Mouse (Mus musculus) erythroblast, embryonic 14.5 days (primary cell): Measurements from ENCODE around the gene Hadhb. TPM values are rescaled to one million over a fixed set of nuclear protein-coding genes. Genes with fewer than 3 reads are reported as not detected.
"Not testable (repeated sequence)": the region's sequence is repeated elsewhere in the genome, so short reads cannot be mapped to it uniquely, and the experiment has no call there.

Experiments used
- H3K27me3 ChIP-seq: 2 replicates; pipeline ENCODE4 v1.6.1; 2012; ENCODE audit warnings: inconsistent platforms; ENCODE audit not compliant: control insufficient read depth
- H3K36me3 ChIP-seq: 2 replicates; pipeline ENCODE4 v1.6.1; 2012; ENCODE audit warnings: mild to moderate bottlenecking, inconsistent platforms; ENCODE audit not compliant: control insufficient read depth
- H3K4me1 ChIP-seq: 2 replicates; pipeline ENCODE4 v1.6.1; 2012; ENCODE audit warnings: inconsistent platforms; ENCODE audit not compliant: control insufficient read depth
- H3K4me3 ChIP-seq: replicated peaks from 2 replicates; pipeline ENCODE3; 2012; ENCODE audit warnings: moderate library complexity, mild to moderate bottlenecking, inconsistent platforms
- H3K9me3 ChIP-seq: 2 replicates; pipeline ENCODE4 v1.6.1; 2012; ENCODE audit warnings: low read length, inconsistent platforms, mixed read lengths; ENCODE audit not compliant: control insufficient read depth
- GATA1 ChIP-seq: IDR thresholded peaks from 2 replicates; pipeline ENCODE4 v1.6.1; 2012; ENCODE audit warnings: low read length, inconsistent platforms, mixed read lengths
- TAL1 ChIP-seq: IDR thresholded peaks from 3 replicates; pipeline ENCODE4 v1.6.1; 2012; ENCODE audit warnings: low read length, inconsistent platforms, mixed read lengths
- polyA plus RNA-seq: library from polyadenylated mRNA; stranded (reverse); fragments of >175 nt; gene quantifications from 2 replicates; pipeline ENCODE4 v1.2.3, GENCODE M21; 2012

The Hadhb gene
- polyA plus RNA-seq, 1 experiment: 2.8 TPM

GRCm38 (mm10) chr5:30195340-30195739 lies 40.3 kb downstream of the Hadhb start:
- H3K9me3 ChIP-seq: no peaks in the 10 kb centered on the region
- no peak overlapping the region for H3K4me3 ChIP-seq
- peaks cover 3% of the 10 kb centered on the region for H3K36me3 ChIP-seq
- no peaks in the 10 kb centered on the region for H3K27me3 ChIP-seq
- peaks cover 2% of the 10 kb centered on the region for H3K4me1 ChIP-seq
- TF ChIP-seq GATA1 (no peak), TAL1 (no peak)

GRCm38 (mm10) chr5:30198257-30198656 lies 43.2 kb downstream of the Hadhb start:
- H3K4me3 ChIP-seq: no peak overlapping the region
- H3K4me1 ChIP-seq: peaks cover 2% of the 10 kb centered on the region
- H3K27me3 ChIP-seq: no peaks in the 10 kb centered on the region
- no peaks in the 10 kb centered on the region for H3K9me3 ChIP-seq
- H3K36me3 ChIP-seq: no peaks in the 10 kb centered on the region
- TF ChIP-seq TAL1 (no peak), GATA1 (no peak)

GRCm38 (mm10) chr5:30201521-30201920 lies 46.5 kb downstream of the Hadhb start:
- Histone ChIP-seq H3K9me3 (no peaks in the 10 kb centered on the region), H3K36me3 (no peaks in the 10 kb centered on the region), H3K4me3 (no peak overlapping the region), H3K27me3 (no peaks in the 10 kb centered on the region), H3K4me1 (peaks cover 2% of the 10 kb centered on the region; the same call in 1 of the 2 replicates)
- TF ChIP-seq TAL1 (no peak), GATA1 (no peak)

GRCm38 (mm10) chr5:30202221-30202620 lies 47.2 kb downstream of the Hadhb start:
- TF ChIP-seq TAL1: no peak
- TF ChIP-seq GATA1: no peak
- peaks cover 2% of the 10 kb centered on the region; the same call in 1 of the 2 replicates for H3K4me1 ChIP-seq

GRCm38 (mm10) chr5:30203216-30203885 lies 48.3 kb downstream of the Hadhb start:
- no peaks in the 10 kb centered on the region for H3K36me3 ChIP-seq
- H3K4me1 ChIP-seq: no peaks in the 10 kb centered on the region
- H3K9me3 ChIP-seq: no peaks in the 10 kb centered on the region
- H3K27me3 ChIP-seq: no peaks in the 10 kb centered on the region
- no peak overlapping the region for H3K4me3 ChIP-seq
- TF ChIP-seq GATA1: no peak
- no peak for TF ChIP-seq TAL1

More at GRCm38 (mm10) chr5:30202221-30202620, 47.2 kb downstream of the Hadhb start:
- H3K9me3 ChIP-seq: no peaks in the 10 kb centered on the region
- no peak overlapping the region for H3K4me3 ChIP-seq
- no peaks in the 10 kb centered on the region for H3K36me3 ChIP-seq
- H3K27me3 ChIP-seq: no peaks in the 10 kb centered on the region

- H3K9me3 ChIP-seq: no peaks in the 10 kb centered on the region
- TF ChIP-seq TAL1: no peak
- TF ChIP-seq GATA1: no peak
- H3K4me3 ChIP-seq: no peak overlapping the region
- no peaks in the 10 kb centered on the region for H3K36me3 ChIP-seq
- H3K4me1 ChIP-seq: no peaks in the 10 kb centered on the region
- H3K27me3 ChIP-seq: no peaks in the 10 kb centered on the region
These were observed 49.4 kb downstream of the Hadhb start for GRCm38 (mm10) chr5:30204441-30204840.

- no peaks in the 10 kb centered on the region for H3K4me1 ChIP-seq
- no peaks in the 10 kb centered on the region for H3K27me3 ChIP-seq
- no peaks in the 10 kb centered on the region for H3K9me3 ChIP-seq
- no peaks in the 10 kb centered on the region for H3K36me3 ChIP-seq
- TF ChIP-seq GATA1: no peak
- no peak for TF ChIP-seq TAL1
- H3K4me3 ChIP-seq: no peak overlapping the region
These were observed 50.0 kb downstream of the Hadhb start for GRCm38 (mm10) chr5:30205034-30205433.

GRCm38 (mm10) chr5:30205493-30205892 lies 50.4 kb downstream of the Hadhb start, which contains the start of gene Adgrf3:
Gene Adgrf3, minus strand, starts transcription at chr5:30205722.
- Histone ChIP-seq H3K36me3 (no peaks in the 10 kb centered on the region), H3K9me3 (no peaks in the 10 kb centered on the region), H3K4me3 (no peak within 1 kb of the TSS), H3K4me1 (no peaks in the 10 kb centered on the region), H3K27me3 (no peaks in the 10 kb centered on the region)
- TF ChIP-seq TAL1: no peak
- no peak for TF ChIP-seq GATA1

GRCm38 (mm10) chr5:30207276-30207675 lies 52.2 kb downstream of the Hadhb start:
- TF ChIP-seq GATA1 (no peak), TAL1 (no peak)

GRCm38 (mm10) chr5:30210758-30211157 lies 55.7 kb downstream of the Hadhb start:
- not testable (repeated sequence) for H3K9me3 ChIP-seq, H3K4me1 ChIP-seq, H3K4me3 ChIP-seq, H3K27me3 ChIP-seq, H3K36me3 ChIP-seq

More at GRCm38 (mm10) chr5:30207276-30207675, 52.2 kb downstream of the Hadhb start:
- no peak overlapping the region for H3K4me3 ChIP-seq
- H3K27me3 ChIP-seq: no peaks in the 10 kb centered on the region
- no peaks in the 10 kb centered on the region for H3K4me1 ChIP-seq
- no peaks in the 10 kb centered on the region for H3K9me3 ChIP-seq
- H3K36me3 ChIP-seq: no peaks in the 10 kb centered on the region
